Mouse (Mus musculus) midbrain, embryonic 11.5 days (tissue): ENCODE results near the gene Cux2. TPM values are rescaled to one million over a fixed set of nuclear protein-coding genes. Genes with fewer than 3 reads are reported as not detected.
A peak's percentile ranks its signal among the peaks of the same experiment; 100 is the strongest.

Experiments used
- ATAC-seq: fragments of 200-750 bp; cut with Nextera tagmentation; 2 replicates; pipeline ENCODE4 v1.8.0; 2017; ENCODE audit warnings: moderate TSS enrichment, moderate library complexity; ENCODE audit not compliant: low FRiP score
- DNase-seq: peaks from one replicate; pipeline ENCODE4 v3.0.0; 2015; ENCODE audit warnings: low spot score; ENCODE audit errors: missing footprints
- H3K27ac ChIP-seq: fragments of 300-500 bp; sonication (generic); 2 replicates; pipeline ENCODE4 v1.5.1; 2014; ENCODE audit warnings: low read depth, low read length
- H3K27me3 ChIP-seq: fragments of 300-500 bp; sonication (generic); 2 replicates; pipeline ENCODE4 v1.6.1; 2014; ENCODE audit warnings: mild to moderate bottlenecking, low read length, moderate library complexity, mixed read lengths; ENCODE audit not compliant: control insufficient read depth, insufficient read depth
- H3K36me3 ChIP-seq: fragments of 300-500 bp; sonication (generic); 2 replicates; pipeline ENCODE4 v1.6.1; 2014; ENCODE audit warnings: mild to moderate bottlenecking, low read length, moderate library complexity, mixed read lengths; ENCODE audit not compliant: control insufficient read depth, insufficient read depth
- H3K4me1 ChIP-seq: fragments of 300-500 bp; sonication (generic); 2 replicates; pipeline ENCODE4 v1.6.1; 2014; ENCODE audit warnings: low read length; ENCODE audit not compliant: control insufficient read depth, insufficient read depth
- H3K4me2 ChIP-seq: fragments of 300-500 bp; sonication (generic); 2 replicates; pipeline ENCODE4 v1.6.1; 2014; ENCODE audit warnings: mild to moderate bottlenecking, moderate library complexity
- H3K4me3 ChIP-seq: fragments of 300-500 bp; sonication (generic); 2 replicates; pipeline ENCODE4 v1.5.1; 2014; ENCODE audit warnings: low read depth, low read length
- H3K9ac ChIP-seq: fragments of 300-500 bp; sonication (generic); 2 replicates; pipeline ENCODE4 v1.6.1; 2014; ENCODE audit warnings: low read length
- H3K9me3 ChIP-seq: fragments of 300-500 bp; sonication (generic); 2 replicates; pipeline ENCODE4 v1.6.1; 2016; ENCODE audit warnings: low read length; ENCODE audit not compliant: control insufficient read depth
- WGBS: fragments of 180-500 bp; shearing (Covaris S2); extraction: QIAGEN DNeasy Blood & Tissue Kit; methylation state at CpG from one replicate; pipeline ENCODE4 v1.1.7; 2014; 5-methylcytosine and 5-hydroxymethylcytosine counted together
- polyA plus RNA-seq: library from polyadenylated mRNA; unstranded; fragments of >200 nt; fragmentation: Nextera tagmentation; extraction: Ambion mirVana; gene quantifications from 2 replicates; pipeline ENCODE4 v1.2.1, GENCODE M21; 2014

The Cux2 gene
- polyA plus RNA-seq, 1 experiment from 2014 or later, result 11.1 TPM

GRCm38 (mm10) chr5:121938065-121938849 is 111.6 kb downstream of the Cux2 start:
- Histone ChIP-seq H3K36me3 (no peaks in the 10 kb centered on the region), H3K9me3 (no peaks in the 10 kb centered on the region), H3K27me3 (no peaks in the 10 kb centered on the region), H3K4me1 (peaks cover 26% of the 10 kb centered on the region), H3K9ac (peak overlapping the region; percentile 31; the same call in 1 of the 2 replicates), H3K4me2 (no peak overlapping the region), H3K27ac (peak overlapping the region; percentile 65), H3K4me3 (no peak overlapping the region)
- WGBS, result 24% methylated on average over 18 of the region's 18 CpGs
- ATAC-seq, result peak; percentile 73
- peak; percentile 90 for DNase-seq

- H3K4me2 ChIP-seq, result no peak overlapping the region
- H3K9ac ChIP-seq, result no peak overlapping the region
- ATAC-seq (no peak), DNase-seq (peak; percentile 72)
- no peak overlapping the region for H3K4me3 ChIP-seq
- H3K36me3 ChIP-seq, result no peaks in the 10 kb centered on the region
- H3K9me3 ChIP-seq, result no peaks in the 10 kb centered on the region
- H3K27ac ChIP-seq, result no peak overlapping the region
- H3K27me3 ChIP-seq, result peaks cover 3% of the 10 kb centered on the region; the same call in 1 of the 2 replicates
- WGBS, result 83% methylated on average over 9 of the region's 9 CpGs
- peaks cover 22% of the 10 kb centered on the region for H3K4me1 ChIP-seq
Measured at GRCm38 (mm10) chr5:121930261-121930660, 119.6 kb downstream of the Cux2 start.

- H3K36me3 ChIP-seq, result no peaks in the 10 kb centered on the region
- 72% methylated on average over 16 of the region's 17 CpGs for WGBS
- H3K9me3 ChIP-seq, result no peaks in the 10 kb centered on the region
- DNase-seq (peak; percentile 74), ATAC-seq (no peak)
- peaks cover 19% of the 10 kb centered on the region for H3K4me1 ChIP-seq
- no peak overlapping the region for H3K4me2 ChIP-seq
- peaks cover 5% of the 10 kb centered on the region; the same call in 1 of the 2 replicates for H3K27me3 ChIP-seq
- 0 out of 2 replicates have a peak overlapping the region, but pooled peaks have one; percentile 20 for H3K27ac ChIP-seq
- H3K9ac ChIP-seq, result no peak overlapping the region
- no peak overlapping the region for H3K4me3 ChIP-seq
Measured at GRCm38 (mm10) chr5:121928362-121929000, 121.4 kb downstream of the Cux2 start.

- no peak overlapping the region for H3K4me2 ChIP-seq
- no peak overlapping the region for H3K27ac ChIP-seq
- no peak for ATAC-seq
- no peak overlapping the region for H3K4me3 ChIP-seq
- 13% methylated on average over 2 of the region's 2 CpGs for WGBS
- H3K4me1 ChIP-seq, result peaks cover 19% of the 10 kb centered on the region
- H3K27me3 ChIP-seq, result peaks cover 5% of the 10 kb centered on the region; the same call in 1 of the 2 replicates
- no peak for DNase-seq
- no peaks in the 10 kb centered on the region for H3K9me3 ChIP-seq
- no peak overlapping the region for H3K9ac ChIP-seq
- H3K36me3 ChIP-seq, result no peaks in the 10 kb centered on the region
Measured at GRCm38 (mm10) chr5:121926543-121926814, 123.4 kb downstream of the Cux2 start.

- DNase-seq (peak; percentile 93), ATAC-seq (peak; percentile 60)
- Histone ChIP-seq H3K9ac (no peak overlapping the region), H3K4me3 (peak overlapping the region; percentile 11), H3K36me3 (no peaks in the 10 kb centered on the region), H3K4me1 (peaks cover 19% of the 10 kb centered on the region), H3K9me3 (no peaks in the 10 kb centered on the region), H3K4me2 (peak overlapping the region; percentile 50), H3K27me3 (peaks cover 5% of the 10 kb centered on the region; the same call in 1 of the 2 replicates), H3K27ac (no peak overlapping the region)
- 20% methylated on average over 28 of the region's 28 CpGs for WGBS
Measured at GRCm38 (mm10) chr5:121925751-121926542, 124.0 kb downstream of the Cux2 start.

GRCm38 (mm10) chr5:121925291-121925690 is 124.6 kb downstream of the Cux2 start:
- Histone ChIP-seq H3K4me2 (peak overlapping the region; percentile 50), H3K36me3 (no peaks in the 10 kb centered on the region), H3K4me3 (peak overlapping the region; percentile 11), H3K9ac (0 out of 2 replicates have a peak overlapping the region, but pooled peaks have one; percentile 18), H3K27me3 (peaks cover 5% of the 10 kb centered on the region; the same call in 1 of the 2 replicates), H3K4me1 (peaks cover 19% of the 10 kb centered on the region), H3K27ac (no peak overlapping the region), H3K9me3 (no peaks in the 10 kb centered on the region)
- ATAC-seq (no peak), DNase-seq (peak; percentile 84)
- WGBS, result 15% methylated on average over 23 of the region's 23 CpGs

- Histone ChIP-seq H3K9ac (no peak overlapping the region), H3K4me3 (no peak overlapping the region), H3K36me3 (no peaks in the 10 kb centered on the region), H3K4me1 (peaks cover 19% of the 10 kb centered on the region), H3K9me3 (no peaks in the 10 kb centered on the region), H3K27ac (no peak overlapping the region), H3K27me3 (peaks cover 5% of the 10 kb centered on the region; the same call in 1 of the 2 replicates), H3K4me2 (no peak overlapping the region)
- ATAC-seq (no peak), DNase-seq (peak; percentile 67)
- 14% methylated on average over 9 of the region's 9 CpGs for WGBS
Measured at GRCm38 (mm10) chr5:121924423-121924822, 125.5 kb downstream of the Cux2 start.

GRCm38 (mm10) chr5:121922942-121923826 is 126.7 kb downstream of the Cux2 start:
- H3K9me3 ChIP-seq, result no peaks in the 10 kb centered on the region
- peaks cover 5% of the 10 kb centered on the region; the same call in 1 of the 2 replicates for H3K27me3 ChIP-seq
- H3K27ac ChIP-seq, result no peak overlapping the region
- no peak overlapping the region for H3K4me3 ChIP-seq
- ATAC-seq, result no peak
- H3K36me3 ChIP-seq, result no peaks in the 10 kb centered on the region
- peak; percentile 41 for DNase-seq
- 84% methylated on average over 17 of the region's 17 CpGs for WGBS
- H3K9ac ChIP-seq, result no peak overlapping the region
- peaks cover 19% of the 10 kb centered on the region for H3K4me1 ChIP-seq
- no peak overlapping the region for H3K4me2 ChIP-seq
